Mouse (Mus musculus): ENCODE data around the gene 4931440F15Rik.

- TF ChIP-seq POLR2A (IDR thresholded peaks at IDR 0.05; ENCODE audit: low read depth, low read length) (no peak), CTCF (IDR thresholded peaks at IDR 0.05; ENCODE audit: extremely low read depth, insufficient read length, insufficient replicate concordance, low read depth, low read length) (no peak)
Measured at GRCm38 (mm10) chr11:29778936-29779335, 46.5 kb downstream of the 4931440F15Rik start.
